Mouse (Mus musculus) adrenal gland, postnatal 14 days (tissue): ENCODE measurements around the gene Gm20489. TPM values are rescaled to one million over a fixed set of nuclear protein-coding genes. Genes with fewer than 3 reads are reported as not detected.

Source experiments
- DNase-seq: peaks from one replicate; pipeline ENCODE4 v3.0.0; 2021; ENCODE audit warnings: mixed read lengths
- total RNA-seq: library from RNA; stranded (reverse); gene quantifications from 2 replicates; pipeline ENCODE4 v1.2.3, GENCODE M21; 2021

Gene Gm20489
- total RNA-seq, 1 experiment from 2014 or later, result not detected

DNA sequence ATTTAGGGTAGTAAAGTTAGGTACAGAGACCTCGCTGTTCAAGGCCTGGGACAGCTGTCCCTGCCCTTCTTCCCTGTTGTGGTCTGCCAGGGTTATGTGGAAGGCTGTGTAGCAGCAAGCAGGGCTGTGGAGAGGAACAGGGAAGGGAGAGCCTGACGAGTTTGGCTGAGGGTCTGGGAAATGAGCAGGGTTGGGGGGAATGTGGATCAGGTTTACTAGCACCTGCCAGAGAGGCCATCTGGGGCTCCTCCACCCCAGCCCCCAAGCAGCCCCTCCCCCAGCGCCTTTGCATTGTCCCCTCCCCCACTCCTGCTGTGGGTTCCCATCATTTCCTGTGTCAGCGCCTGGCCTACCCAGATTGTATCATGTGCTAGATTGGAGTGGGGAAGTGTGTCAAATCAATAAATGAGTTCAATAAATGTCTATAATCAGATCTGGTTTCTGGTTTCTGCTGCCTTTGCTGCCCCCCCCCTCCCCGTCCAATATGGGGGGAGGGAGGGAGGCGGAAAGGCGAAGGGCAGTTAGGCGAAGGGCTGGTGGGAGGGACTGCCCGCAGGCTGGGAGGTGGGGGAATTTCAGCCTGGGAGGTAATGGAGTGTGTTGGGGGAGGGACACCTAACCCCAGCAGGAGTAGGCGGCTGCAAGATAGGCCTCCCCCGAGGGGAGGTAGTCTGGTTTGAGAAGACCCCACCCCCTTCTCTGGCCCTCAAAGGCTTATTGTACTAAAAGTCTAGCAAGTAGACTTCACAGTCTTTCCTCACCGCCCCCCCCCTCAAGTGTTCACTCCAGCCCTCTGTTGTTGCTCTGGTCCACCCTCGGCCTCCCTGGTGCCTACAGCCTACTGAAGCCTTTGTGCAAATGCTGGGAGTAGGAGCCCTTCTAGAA, 8.1 kb downstream of the Gm20489 start:
- DNase-seq, result no peak

DNA sequence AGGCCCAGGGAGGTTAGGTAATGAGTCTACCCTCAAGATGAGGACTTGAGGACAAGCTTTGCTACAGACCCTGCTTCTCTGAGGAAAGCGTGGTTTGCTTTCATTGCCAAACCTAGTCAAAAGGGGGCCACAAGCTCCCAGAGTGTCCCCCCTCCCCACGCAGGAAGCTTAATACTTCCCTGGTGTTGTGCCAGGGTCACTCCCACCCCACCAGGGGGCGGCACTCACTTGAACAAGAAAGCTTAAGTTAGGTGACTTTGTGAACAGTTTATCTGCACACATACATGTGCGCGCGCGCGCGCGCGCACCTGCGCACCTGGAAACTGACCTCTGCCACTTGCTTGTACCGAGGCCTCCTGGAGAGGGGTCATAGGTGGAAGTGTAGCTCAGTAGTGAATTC, 12.2 kb downstream of the Gm20489 start:
- peak; percentile 43 for DNase-seq

DNA sequence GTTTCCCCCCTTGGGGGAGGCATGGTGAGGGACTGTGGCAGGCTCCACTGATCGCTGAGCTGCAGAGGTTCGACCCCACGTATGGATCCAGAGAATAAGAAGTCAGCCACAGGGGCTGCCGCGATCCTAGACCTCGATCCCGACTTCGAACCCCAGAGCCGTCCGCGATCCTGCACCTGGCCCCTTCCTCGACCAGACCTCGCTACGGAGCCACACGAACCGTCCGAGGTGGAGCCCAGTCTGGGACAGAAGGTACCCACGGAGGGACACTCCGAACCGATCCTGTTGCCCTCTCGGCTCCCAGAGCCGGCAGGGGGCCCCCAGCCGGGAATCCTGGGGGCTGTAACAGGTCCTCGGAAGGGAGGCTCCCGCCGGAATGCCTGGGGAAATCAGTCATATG, 14.1 kb downstream of the Gm20489 start:
- peak; percentile 23 for DNase-seq

DNA sequence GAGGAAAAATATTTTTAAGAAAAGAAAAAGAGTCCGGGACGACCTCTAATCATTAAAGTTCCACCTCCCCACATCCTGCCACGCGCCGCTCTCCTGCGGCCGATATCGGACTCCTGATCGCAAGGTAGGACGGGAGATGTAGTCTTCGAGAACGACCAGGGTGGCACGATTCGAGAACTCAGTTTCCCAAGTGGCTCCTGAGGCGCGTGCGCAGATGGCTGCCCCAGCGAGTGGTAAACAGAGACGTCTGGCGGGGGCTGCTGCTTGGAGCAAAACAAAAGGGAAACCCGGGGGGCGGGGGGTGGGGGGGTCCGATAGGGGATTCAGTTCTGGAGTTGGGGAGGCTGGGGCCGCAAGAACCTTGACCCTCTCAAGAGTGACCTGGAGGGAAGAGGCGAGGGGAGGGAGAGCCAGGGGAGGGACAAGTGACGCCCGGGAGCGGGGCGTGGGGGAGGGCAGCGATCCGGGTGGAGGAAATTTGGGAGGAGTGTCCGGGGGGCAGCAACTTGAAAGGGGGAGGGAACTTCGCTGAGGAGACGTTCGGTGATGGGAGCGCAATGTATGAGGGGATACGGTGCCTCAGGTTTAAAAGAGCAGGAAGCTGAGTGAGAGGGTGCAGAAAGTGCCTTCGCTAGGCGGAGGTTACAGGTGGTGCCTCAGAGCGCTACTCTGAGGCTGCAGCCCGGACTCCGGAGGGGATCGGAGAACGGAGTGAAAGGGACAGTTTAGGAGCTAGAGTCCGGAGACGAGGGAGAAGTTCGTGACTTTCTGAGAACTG, 14.7 kb downstream of the Gm20489 start, which contains the start of gene Foxo4:
Foxo4 (plus strand) TSS at position 577 of the 778 bp plus-strand sequence.
- DNase-seq, result peak; percentile 91

GRCm38 (mm10) chrX:101245011-101245410, 23.8 kb downstream of the Gm20489 start:
- no peak for DNase-seq

- no peak for DNase-seq
Observed at GRCm38 (mm10) chrX:101222796-101223162, 46.0 kb downstream of the Gm20489 start.

- peak; percentile 88 for DNase-seq
Observed at GRCm38 (mm10) chrX:101221834-101222795, 46.7 kb downstream of the Gm20489 start, which contains the start of gene Snx12. Snx12 (minus strand) TSS chrX:101222563.

Other genes with a start within 250 kb of the Gm20489 start
- gene Tex11, start 209.4 kb downstream of the Gm20489 start, total RNA-seq, result not detected in 2 replicates
- 0.48 and 0.64 TPM in 2 replicates for gene Slc7a3, start 183.0 kb downstream of the Gm20489 start, total RNA-seq
- 41.6 and 44.9 TPM in 2 replicates for gene Snx12, start 46.5 kb downstream of the Gm20489 start, total RNA-seq
- gene Foxo4, start 14.5 kb downstream of the Gm20489 start, total RNA-seq, result 36.0 and 39.1 TPM in 2 replicates
- gene Gm614, start 5.0 kb downstream of the Gm20489 start, total RNA-seq, result 1.1 TPM in 1 of 2 replicates, not detected in the other
- gene Il2rg, start 768 bp downstream of the Gm20489 start, total RNA-seq, result 11.7 and 37.9 TPM in 2 replicates
- 41.4 and 56.3 TPM in 2 replicates for gene Med12, start 5.0 kb upstream of the Gm20489 start, total RNA-seq
- gene Nlgn3, start 30.1 kb upstream of the Gm20489 start, total RNA-seq, result 10.6 and 15.0 TPM in 2 replicates
- gene Gjb1, start 107.4 kb upstream of the Gm20489 start, total RNA-seq, result 2.7 and 72.8 TPM in 2 replicates
- gene Zmym3, start 151.8 kb upstream of the Gm20489 start, total RNA-seq, result 63.6 and 69.8 TPM in 2 replicates
- 218 and 232 TPM in 2 replicates for gene Nono, start 160.3 kb upstream of the Gm20489 start, total RNA-seq
- gene Itgb1bp2, start 180.1 kb upstream of the Gm20489 start, total RNA-seq, result 0.41 and 1.0 TPM in 2 replicates